Mouse (Mus musculus) neural tube, embryonic 14.5 days (tissue): Measurements from ENCODE around the gene H2-Ob. TPM values are rescaled to one million over a fixed set of nuclear protein-coding genes. Genes with fewer than 3 reads are reported as not detected.

ENCODE experiments used
- ATAC-seq: fragments of 200-750 bp; cut with Nextera tagmentation; 2 replicates; pipeline ENCODE4 v1.8.0; 2017; ENCODE audit warnings: low read depth, mild to moderate bottlenecking, moderate TSS enrichment, moderate library complexity
- H3K27ac ChIP-seq: fragments of 300-500 bp; sonication (generic); 2 replicates; pipeline ENCODE4 v1.5.1; 2014; ENCODE audit warnings: low read depth, mild to moderate bottlenecking, control low read depth, low read length, moderate library complexity, mixed read lengths
- H3K27me3 ChIP-seq: fragments of 300-500 bp; sonication (generic); 2 replicates; pipeline ENCODE4 v1.6.1; 2014; ENCODE audit warnings: low read length; ENCODE audit not compliant: control insufficient read depth, insufficient read depth
- H3K36me3 ChIP-seq: fragments of 300-500 bp; sonication (generic); 2 replicates; pipeline ENCODE4 v1.6.1; 2014; ENCODE audit warnings: low read length, mixed read lengths; ENCODE audit not compliant: control insufficient read depth, insufficient read depth
- H3K4me1 ChIP-seq: fragments of 300-500 bp; sonication (generic); 2 replicates; pipeline ENCODE4 v1.6.1; 2014; ENCODE audit warnings: low read length; ENCODE audit not compliant: control insufficient read depth, insufficient read depth
- H3K4me2 ChIP-seq: fragments of 300-500 bp; sonication (generic); 2 replicates; pipeline ENCODE4 v1.6.1; 2014; ENCODE audit warnings: mild to moderate bottlenecking, low read depth, low read length, control low read depth
- H3K4me3 ChIP-seq: fragments of 300-500 bp; sonication (generic); 2 replicates; pipeline ENCODE4 v1.5.1; 2014; ENCODE audit warnings: low read depth, low read length, control low read depth, mixed read lengths
- H3K9ac ChIP-seq: fragments of 300-500 bp; sonication (generic); replicated peaks from 2 replicates; pipeline ENCODE4 v1.6.1; 2014; ENCODE audit warnings: low read depth, mild to moderate bottlenecking, control low read depth, low read length, mixed read lengths
- H3K9me3 ChIP-seq: fragments of 300-500 bp; sonication (generic); 2 replicates; pipeline ENCODE4 v1.6.1; 2016; ENCODE audit warnings: low read length; ENCODE audit not compliant: control insufficient read depth
- WGBS: fragments of 180-500 bp; shearing (Covaris S2); extraction: QIAGEN DNeasy Blood & Tissue Kit; methylation state at CpG from one replicate; pipeline ENCODE4 v1.1.7; 2014; 5-methylcytosine and 5-hydroxymethylcytosine counted together
- polyA plus RNA-seq: library from polyadenylated mRNA; unstranded; fragments of >200 nt; fragmentation: Nextera tagmentation; extraction: Ambion mirVana; gene quantifications from 2 replicates; pipeline ENCODE4 v1.2.1, GENCODE M21; 2014

The H2-Ob gene
- polyA plus RNA-seq, 1 experiment from 2014 or later: not detected

DNA sequence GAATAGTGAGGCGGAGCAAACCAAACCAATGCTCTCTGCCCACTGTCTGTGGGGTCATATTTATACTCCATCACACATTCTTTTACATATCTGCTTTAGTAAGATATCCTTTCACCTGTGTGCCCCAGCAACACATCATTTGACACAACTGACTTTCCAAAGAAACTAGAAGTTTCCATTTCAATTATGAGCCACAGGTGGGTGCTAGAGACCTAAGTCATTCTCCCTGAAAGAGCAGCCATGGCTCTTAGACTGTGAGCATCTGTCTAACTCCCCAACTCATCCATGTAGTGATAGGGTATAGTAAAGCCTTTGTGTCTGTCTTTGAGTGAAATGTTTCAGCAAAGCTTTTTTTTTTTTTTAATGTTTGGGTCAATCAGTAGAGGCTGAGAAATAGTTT, 33.4 kb downstream of the H2-Ob start:
- no peak overlapping the region for H3K27ac ChIP-seq
- no peak for ATAC-seq
- no peaks in the 10 kb centered on the region for H3K27me3 ChIP-seq
- H3K36me3 ChIP-seq: no peaks in the 10 kb centered on the region
- no peak overlapping the region for H3K9ac ChIP-seq
- no peak overlapping the region for H3K4me3 ChIP-seq
- no peaks in the 10 kb centered on the region for H3K4me1 ChIP-seq
- 91% methylated on average over 1 of the region's 1 CpGs for WGBS
- H3K4me2 ChIP-seq: no peak overlapping the region
- H3K9me3 ChIP-seq: no peaks in the 10 kb centered on the region; the same call in 1 of the 2 replicates

DNA sequence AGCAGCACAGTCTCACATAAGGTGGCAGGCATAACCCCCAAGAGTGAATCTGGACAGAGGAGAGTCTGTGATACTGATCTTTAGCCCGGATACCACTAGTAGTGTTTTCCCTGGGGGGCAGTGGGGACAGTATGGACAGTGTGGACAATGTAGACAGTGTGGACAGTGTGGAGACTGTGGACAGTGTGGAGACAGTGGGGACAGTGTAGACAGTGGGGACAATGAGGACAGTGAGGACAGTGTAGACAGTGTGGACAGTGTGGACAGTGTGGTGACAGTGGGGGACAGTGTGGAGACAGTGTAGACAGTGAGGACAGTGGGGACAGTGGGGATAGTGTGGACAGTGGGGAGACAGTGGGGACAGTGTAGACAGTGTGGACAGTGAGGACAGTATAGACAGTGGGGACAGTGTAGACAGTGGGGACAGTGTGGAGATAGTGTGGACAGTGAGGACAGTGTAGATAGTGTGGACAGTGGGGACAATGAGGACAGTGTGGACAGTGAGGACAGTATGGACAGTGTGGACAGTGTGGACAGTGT, 41.9 kb downstream of the H2-Ob start:
- Histone ChIP-seq H3K9me3 (no peaks in the 10 kb centered on the region; the same call in 1 of the 2 replicates), H3K36me3 (no peaks in the 10 kb centered on the region), H3K4me3 (no peak overlapping the region), H3K4me1 (no peaks in the 10 kb centered on the region), H3K27ac (no peak overlapping the region), H3K9ac (no peak overlapping the region), H3K27me3 (no peaks in the 10 kb centered on the region), H3K4me2 (no peak overlapping the region)
- no peak for ATAC-seq
- WGBS: 90% methylated on average over 1 of the region's 1 CpGs

DNA sequence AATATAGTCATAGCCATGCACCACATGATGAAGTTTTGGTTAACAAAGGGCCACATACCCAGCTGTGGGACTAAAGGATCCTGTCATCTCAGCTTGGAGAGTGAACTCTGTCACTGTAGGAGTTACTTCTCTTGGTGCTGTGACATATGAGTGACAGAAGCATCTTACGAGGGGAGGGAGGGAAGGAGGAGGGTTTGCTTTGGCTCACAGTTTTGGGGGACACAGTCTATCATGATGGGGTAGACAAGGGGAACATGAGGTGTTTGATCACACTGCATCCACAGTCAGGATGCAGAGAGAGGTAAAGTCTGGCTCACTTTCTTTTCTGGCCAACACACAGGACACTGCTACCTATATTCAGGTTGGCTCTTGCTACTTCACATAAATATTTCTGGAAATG, 43.1 kb downstream of the H2-Ob start:
- Histone ChIP-seq H3K36me3 (no peaks in the 10 kb centered on the region), H3K27me3 (no peaks in the 10 kb centered on the region), H3K27ac (no peak overlapping the region), H3K9me3 (no peaks in the 10 kb centered on the region), H3K4me3 (no peak overlapping the region), H3K4me2 (no peak overlapping the region), H3K4me1 (no peaks in the 10 kb centered on the region), H3K9ac (no peak overlapping the region)
- WGBS: 78% methylated on average over 1 of the region's 1 CpGs
- ATAC-seq: no peak

DNA sequence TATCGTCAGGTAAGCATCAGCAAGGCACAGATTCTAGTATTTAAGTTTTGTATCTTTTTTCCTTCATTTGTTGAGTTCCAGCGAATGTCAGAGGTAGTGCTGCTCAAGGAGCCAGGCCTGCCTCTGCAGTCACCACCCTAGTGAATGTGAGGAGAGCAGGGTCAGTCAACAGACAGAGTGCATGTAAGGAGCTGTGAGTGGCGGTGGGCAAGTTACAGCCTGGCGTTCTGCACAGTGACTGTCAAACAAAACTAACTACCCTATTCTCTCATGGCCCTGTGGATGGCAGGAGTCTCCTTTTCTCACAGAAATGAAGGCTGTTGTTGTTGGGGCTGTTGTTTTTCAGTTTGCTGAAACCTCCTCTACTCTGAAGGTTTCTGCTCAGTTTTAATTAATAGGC, 46.7 kb downstream of the H2-Ob start:
- no peak overlapping the region for H3K4me2 ChIP-seq
- WGBS: 79% methylated on average over 4 of the region's 4 CpGs
- H3K4me1 ChIP-seq: no peaks in the 10 kb centered on the region
- no peak overlapping the region for H3K9ac ChIP-seq
- no peaks in the 10 kb centered on the region for H3K36me3 ChIP-seq
- H3K4me3 ChIP-seq: no peak overlapping the region
- no peak for ATAC-seq
- H3K27me3 ChIP-seq: no peaks in the 10 kb centered on the region
- H3K9me3 ChIP-seq: no peaks in the 10 kb centered on the region
- no peak overlapping the region for H3K27ac ChIP-seq

GRCm38 (mm10) chr17:34285848-34286247, 47.1 kb downstream of the H2-Ob start:
- Histone ChIP-seq H3K9ac (no peak overlapping the region), H3K27me3 (no peaks in the 10 kb centered on the region), H3K4me1 (no peaks in the 10 kb centered on the region), H3K36me3 (no peaks in the 10 kb centered on the region), H3K4me2 (no peak overlapping the region), H3K4me3 (no peak overlapping the region), H3K9me3 (no peaks in the 10 kb centered on the region), H3K27ac (no peak overlapping the region)
- WGBS: 47% methylated on average over 4 of the region's 4 CpGs
- no peak for ATAC-seq

DNA sequence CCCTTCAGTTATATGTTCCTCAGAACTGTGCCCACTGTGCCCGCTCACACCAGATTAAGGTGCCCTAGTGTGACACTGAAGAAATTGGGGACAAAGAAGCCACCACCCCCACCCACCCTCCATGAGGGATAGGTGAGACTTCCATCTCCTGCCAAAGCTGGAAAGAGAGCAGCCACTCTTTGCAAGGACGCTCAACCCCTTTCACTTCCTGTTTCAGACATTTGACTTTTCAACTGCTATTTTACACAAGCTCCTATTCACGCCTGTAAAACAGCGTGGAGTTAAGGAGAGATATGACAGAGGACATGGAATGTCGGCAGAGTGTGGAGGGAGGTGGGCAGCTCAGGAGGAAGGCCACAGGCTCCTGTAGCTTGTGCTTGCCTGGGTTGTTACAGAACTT, 47.8 kb downstream of the H2-Ob start:
- 78% methylated on average over 5 of the region's 5 CpGs for WGBS
- Histone ChIP-seq H3K9ac (no peak overlapping the region), H3K4me3 (no peak overlapping the region), H3K4me1 (no peaks in the 10 kb centered on the region), H3K36me3 (no peaks in the 10 kb centered on the region), H3K27me3 (no peaks in the 10 kb centered on the region), H3K27ac (no peak overlapping the region), H3K4me2 (no peak overlapping the region), H3K9me3 (no peaks in the 10 kb centered on the region)
- ATAC-seq: no peak

DNA sequence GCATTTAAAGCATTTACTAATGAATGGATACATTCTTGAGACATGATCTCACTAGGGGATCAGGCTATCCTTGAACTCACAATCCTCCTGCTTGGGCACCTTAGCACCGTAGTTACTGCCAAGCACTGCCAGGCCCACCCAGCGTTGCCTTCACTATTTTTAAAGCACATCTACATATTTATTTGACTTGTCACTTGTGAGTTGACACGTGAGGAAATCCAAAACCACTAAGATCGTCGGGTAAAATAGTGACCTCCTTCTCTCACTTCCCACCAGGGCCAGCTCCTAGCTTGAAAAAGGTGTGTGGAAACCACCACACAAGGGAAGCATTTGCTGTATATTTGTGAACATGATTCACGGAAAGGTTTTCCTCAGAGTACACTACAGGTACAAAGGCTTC, 48.3 kb downstream of the H2-Ob start:
- ATAC-seq: no peak
- H3K27me3 ChIP-seq: no peaks in the 10 kb centered on the region
- no peaks in the 10 kb centered on the region for H3K36me3 ChIP-seq
- no peak overlapping the region for H3K27ac ChIP-seq
- H3K4me3 ChIP-seq: no peak overlapping the region
- no peaks in the 10 kb centered on the region for H3K9me3 ChIP-seq
- no peak overlapping the region for H3K4me2 ChIP-seq
- no peaks in the 10 kb centered on the region for H3K4me1 ChIP-seq
- WGBS: 70% methylated on average over 6 of the region's 6 CpGs
- H3K9ac ChIP-seq: no peak overlapping the region

GRCm38 (mm10) chr17:34287648-34288047, 48.9 kb downstream of the H2-Ob start, which contains the start of gene H2-Aa:
Gene H2-Aa (minus strand): TSS chr17:34287823.
- Histone ChIP-seq H3K36me3 (no peaks in the 10 kb centered on the region), H3K9me3 (no peaks in the 10 kb centered on the region), H3K27me3 (no peaks in the 10 kb centered on the region), H3K4me1 (no peaks in the 10 kb centered on the region), H3K9ac (no peak within 1 kb of the TSS), H3K4me3 (no peak within 1 kb of the TSS), H3K4me2 (no peak within 1 kb of the TSS), H3K27ac (no peak within 1 kb of the TSS)
- 18% methylated on average over 8 of the region's 8 CpGs for WGBS
- ATAC-seq: no peak

- H3K27ac ChIP-seq: no peak overlapping the region
- H3K9ac ChIP-seq: no peak overlapping the region
- H3K4me3 ChIP-seq: no peak overlapping the region
- H3K9me3 ChIP-seq: no peaks in the 10 kb centered on the region
- no peak for ATAC-seq
- 77% methylated on average over 3 of the region's 3 CpGs for WGBS
- no peak overlapping the region for H3K4me2 ChIP-seq
- H3K4me1 ChIP-seq: no peaks in the 10 kb centered on the region
- H3K36me3 ChIP-seq: no peaks in the 10 kb centered on the region
- no peaks in the 10 kb centered on the region for H3K27me3 ChIP-seq
These were observed 49.4 kb downstream of the H2-Ob start for GRCm38 (mm10) chr17:34288131-34288530.
